Mouse (Mus musculus) liver, adult 2 months (tissue): ENCODE results near the gene Adarb1.

Experiments used
- CTCF ChIP-seq: fragments of 200-500 bp; IDR thresholded peaks from 2 replicates; pipeline ENCODE4 v1.5.1; 2011; ENCODE audit warnings: low read depth, low read length, control low read depth
- POLR2A ChIP-seq: fragments of 200-500 bp; IDR thresholded peaks from 2 replicates; pipeline ENCODE4 v1.6.1; 2011; ENCODE audit warnings: low read length, control low read depth; ENCODE audit not compliant: insufficient read depth; ENCODE audit errors: extremely low read depth

GRCm38 (mm10) chr10:77451822-77452221, 33.8 kb upstream of the Adarb1 start:
- TF ChIP-seq CTCF (no peak), POLR2A (no peak)
